Mouse (Mus musculus): ENCODE measurements around the gene Fgf22.

Fgf22 gene

DNA sequence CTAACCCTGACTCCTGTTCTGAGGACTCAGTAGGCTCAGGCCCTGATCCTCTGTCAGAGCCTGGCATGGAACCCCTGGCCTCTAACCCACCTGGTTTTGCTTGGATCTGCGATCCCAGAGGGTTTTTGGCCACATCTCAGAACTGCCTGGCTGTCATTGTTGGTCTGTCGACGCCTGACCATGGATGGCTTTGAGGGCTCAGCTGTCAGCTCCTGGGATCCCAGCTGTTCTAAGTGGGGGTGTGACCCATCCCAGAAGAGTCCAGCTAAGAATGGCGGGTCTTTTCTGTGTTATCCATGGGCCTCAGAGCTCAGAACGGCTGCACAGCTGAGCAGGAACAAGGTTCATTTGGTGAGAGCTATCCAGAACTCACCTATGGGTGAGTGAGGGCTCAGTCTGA lies 33.8 kb upstream of the Fgf22 start:
- no peak for DNase-seq (ENCODE audit: low read depth, low spot score)
- Histone ChIP-seq H3K27me3 (ENCODE audit: control insufficient read depth, insufficient read depth, low read length, poor library complexity, severe bottlenecking) (no peaks in the 10 kb centered on the region), H3K36me3 (ENCODE audit: control insufficient read depth, insufficient read depth, low read length, poor library complexity, severe bottlenecking) (no peaks in the 10 kb centered on the region)

DNA sequence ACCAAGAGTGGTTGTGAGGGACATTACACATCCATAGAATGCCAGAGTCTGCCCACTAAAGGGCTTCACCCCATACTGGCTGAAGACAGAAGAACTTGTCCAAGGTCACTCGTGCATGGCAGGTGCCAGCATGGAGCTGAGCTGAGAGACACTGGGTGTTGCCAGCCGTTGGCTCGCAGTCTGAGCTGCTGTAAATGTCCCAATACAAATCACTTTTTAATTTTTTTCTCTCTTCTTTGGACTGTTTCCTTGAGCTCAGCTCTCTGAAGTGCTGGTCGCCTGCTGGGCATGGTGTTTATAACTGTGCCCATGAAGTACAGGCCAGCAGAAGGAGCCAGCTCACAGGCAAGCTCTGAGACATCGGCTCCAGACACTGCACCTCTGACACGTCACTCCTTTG lies 31.8 kb upstream of the Fgf22 start:
- no peak for DNase-seq (ENCODE audit: low read depth, low spot score)
- Histone ChIP-seq H3K27me3 (ENCODE audit: control insufficient read depth, insufficient read depth, low read length, poor library complexity, severe bottlenecking) (no peaks in the 10 kb centered on the region), H3K36me3 (ENCODE audit: control insufficient read depth, insufficient read depth, low read length, poor library complexity, severe bottlenecking) (no peaks in the 10 kb centered on the region)

DNA sequence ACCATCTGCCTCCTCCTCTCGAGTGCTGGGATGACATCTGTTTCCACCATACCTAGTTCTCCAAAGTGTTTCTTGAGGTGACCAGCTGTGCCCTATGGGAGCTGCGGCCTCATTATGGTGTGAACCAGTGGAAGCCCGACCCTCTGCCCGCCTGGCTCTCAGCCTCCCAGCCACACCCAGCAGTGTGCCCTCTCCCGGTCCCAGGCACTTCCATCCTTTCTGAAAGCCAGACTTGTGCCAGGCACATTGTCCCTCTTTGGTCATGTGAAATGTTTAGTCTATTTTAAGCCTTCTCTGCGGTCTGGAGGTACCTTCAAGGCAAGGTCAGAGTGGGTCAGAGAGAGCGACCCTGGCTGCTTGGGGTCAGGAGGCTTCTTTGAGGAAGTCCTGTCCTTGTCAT lies 31.2 kb upstream of the Fgf22 start:
- no peak for DNase-seq (ENCODE audit: low read depth, low spot score)
- Histone ChIP-seq H3K27me3 (ENCODE audit: control insufficient read depth, insufficient read depth, low read length, poor library complexity, severe bottlenecking) (no peaks in the 10 kb centered on the region), H3K36me3 (ENCODE audit: control insufficient read depth, insufficient read depth, low read length, poor library complexity, severe bottlenecking) (no peaks in the 10 kb centered on the region)

DNA sequence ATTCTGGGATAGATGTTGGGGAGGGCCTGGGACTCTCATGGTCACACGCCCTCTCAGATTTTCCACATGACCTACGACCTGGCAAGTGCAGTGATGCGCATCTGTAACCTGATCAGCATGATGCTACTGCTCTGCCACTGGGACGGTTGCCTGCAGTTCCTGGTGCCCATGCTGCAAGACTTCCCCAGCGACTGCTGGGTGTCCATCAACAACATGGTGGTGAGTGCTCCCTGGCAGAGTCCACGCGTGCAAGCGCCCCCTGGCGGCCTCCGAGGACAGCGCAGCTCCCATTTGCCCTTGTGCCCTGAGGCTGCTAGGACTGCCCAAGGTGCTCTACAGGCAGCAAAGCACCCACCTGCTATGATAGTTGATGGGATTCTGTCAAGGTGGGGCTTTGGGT lies 28.8 kb upstream of the Fgf22 start:
- peak; percentile 56 for DNase-seq (ENCODE audit: low read depth, low spot score)
- H3K36me3 ChIP-seq (ENCODE audit: control insufficient read depth, insufficient read depth, low read length, poor library complexity, severe bottlenecking) = no peaks in the 10 kb centered on the region

DNA sequence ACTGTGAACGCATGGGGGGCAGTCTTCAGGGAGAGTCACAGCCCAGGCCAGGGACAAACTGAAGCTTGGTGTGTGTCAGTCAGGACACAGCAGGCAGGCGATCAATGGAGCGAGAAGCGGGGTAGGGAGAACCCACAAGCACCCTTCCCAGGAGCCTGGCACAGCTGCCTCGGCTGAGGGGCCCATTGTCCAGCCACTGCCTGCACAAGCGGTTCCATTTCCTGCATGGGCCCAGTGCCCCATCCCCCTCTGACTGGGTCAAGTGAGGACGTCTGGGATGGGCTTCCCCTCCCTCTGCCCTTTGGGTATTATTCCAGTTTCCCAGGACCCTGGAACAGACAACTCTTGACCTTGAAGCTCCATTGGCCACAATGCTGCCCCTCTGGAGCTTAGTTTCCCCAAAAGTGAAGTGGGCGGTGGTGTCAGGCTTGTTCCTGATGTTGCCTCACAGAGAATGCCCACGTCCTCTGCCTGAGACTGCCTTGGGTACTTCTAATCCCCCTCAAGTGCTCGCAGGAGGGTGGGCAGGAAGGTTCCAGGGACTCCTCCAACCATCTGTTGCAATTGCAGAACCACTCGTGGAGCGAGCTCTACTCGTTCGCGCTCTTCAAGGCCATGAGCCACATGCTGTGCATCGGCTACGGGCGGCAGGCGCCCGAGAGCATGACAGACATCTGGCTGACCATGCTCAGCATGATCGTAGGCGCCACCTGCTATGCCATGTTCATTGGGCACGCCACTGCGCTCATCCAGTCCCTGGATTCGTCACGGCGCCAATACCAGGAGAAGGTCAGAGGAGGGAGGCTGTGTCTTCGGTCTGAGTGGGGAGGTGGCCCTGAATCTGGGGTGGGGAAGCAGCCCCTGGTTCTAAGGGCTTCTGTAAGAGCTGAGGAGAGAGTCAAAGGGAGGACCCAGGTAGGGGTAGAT lies 26.3 kb upstream of the Fgf22 start:
- Histone ChIP-seq H3K27me3 (ENCODE audit: control insufficient read depth, insufficient read depth, low read length, poor library complexity, severe bottlenecking) (no peaks in the 10 kb centered on the region), H3K36me3 (ENCODE audit: control insufficient read depth, insufficient read depth, low read length, poor library complexity, severe bottlenecking) (no peaks in the 10 kb centered on the region)
- no peak for DNase-seq (ENCODE audit: low read depth, low spot score)

More for the DNA sequence above, 28.8 kb upstream of the Fgf22 start:
- H3K27me3 ChIP-seq (ENCODE audit: control insufficient read depth, insufficient read depth, low read length, poor library complexity, severe bottlenecking) = no peaks in the 10 kb centered on the region

DNA sequence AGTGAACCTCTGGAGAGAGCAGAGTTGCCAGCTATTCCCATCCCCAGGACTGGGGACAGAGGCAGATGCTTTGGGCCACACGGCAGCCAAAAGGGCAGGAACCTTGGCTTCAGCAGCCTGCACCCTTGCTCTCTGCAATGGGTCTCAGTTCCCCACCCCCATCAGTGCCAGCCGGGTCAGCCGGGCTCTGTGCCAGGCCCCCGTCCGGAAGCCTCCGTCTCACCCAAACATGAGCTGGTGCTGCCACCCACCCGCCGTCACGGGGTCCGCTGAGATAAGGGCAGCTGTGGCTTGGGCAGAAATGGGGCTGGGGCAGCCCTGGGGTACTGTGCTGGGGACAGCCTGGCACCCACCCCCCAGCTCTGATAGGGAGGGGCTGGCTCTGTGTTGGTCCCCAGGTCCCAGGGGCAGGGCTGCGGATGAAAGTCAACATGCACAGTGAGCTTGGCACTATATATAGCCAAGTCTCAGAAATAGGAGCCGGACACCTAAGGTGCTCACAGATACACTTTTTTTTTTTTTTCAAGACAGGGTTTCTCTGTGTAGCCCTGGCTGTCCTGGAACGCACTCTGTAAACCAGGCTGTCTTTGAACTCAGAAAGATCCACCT lies 25.4 kb upstream of the Fgf22 start:
- Histone ChIP-seq H3K27me3 (ENCODE audit: control insufficient read depth, insufficient read depth, low read length, poor library complexity, severe bottlenecking) (no peaks in the 10 kb centered on the region), H3K36me3 (ENCODE audit: control insufficient read depth, insufficient read depth, low read length, poor library complexity, severe bottlenecking) (no peaks in the 10 kb centered on the region)
- DNase-seq (ENCODE audit: low read depth, low spot score) = no peak

DNA sequence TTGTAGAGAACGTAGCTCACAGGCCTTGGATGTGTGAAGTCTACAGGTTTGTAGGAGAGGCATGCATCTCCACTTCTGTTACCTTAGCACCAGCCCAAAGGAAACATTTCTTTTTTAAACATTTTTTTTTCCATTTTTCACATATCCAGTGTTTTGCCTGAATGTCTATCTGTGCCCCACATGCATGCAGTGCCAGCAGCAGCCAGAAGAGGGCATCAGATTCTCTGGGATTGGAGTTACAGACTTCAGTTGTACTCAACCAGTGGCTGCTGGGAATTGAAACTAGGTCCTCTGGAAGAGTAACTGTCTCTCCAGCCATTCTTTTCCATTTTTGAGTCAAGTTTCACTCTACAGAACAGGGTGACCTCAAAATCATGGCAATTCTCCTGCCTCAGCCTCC lies 22.4 kb upstream of the Fgf22 start:
- H3K27me3 ChIP-seq (ENCODE audit: control insufficient read depth, insufficient read depth, low read length, poor library complexity, severe bottlenecking) = no peaks in the 10 kb centered on the region
- DNase-seq (ENCODE audit: low read depth, low spot score) = peak; percentile 57
- H3K36me3 ChIP-seq (ENCODE audit: control insufficient read depth, insufficient read depth, low read length, poor library complexity, severe bottlenecking) = peaks cover 16% of the 10 kb centered on the region

DNA sequence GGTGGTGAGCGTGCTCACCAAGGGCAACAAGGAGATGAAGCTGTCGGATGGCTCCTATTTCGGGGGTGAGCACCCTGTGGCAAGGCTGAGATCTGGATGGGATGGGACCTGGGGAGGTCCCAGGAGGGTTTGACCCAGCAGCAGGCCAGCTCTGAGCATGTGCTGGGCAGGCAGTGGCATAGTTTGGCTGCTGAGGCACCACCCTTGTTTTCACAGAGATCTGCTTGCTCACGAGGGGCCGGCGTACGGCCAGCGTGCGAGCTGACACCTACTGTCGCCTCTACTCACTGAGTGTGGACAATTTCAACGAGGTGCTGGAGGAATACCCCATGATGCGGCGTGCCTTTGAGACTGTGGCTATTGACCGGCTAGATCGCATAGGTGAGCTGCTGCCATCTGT lies 21.0 kb upstream of the Fgf22 start:
- Histone ChIP-seq H3K36me3 (ENCODE audit: control insufficient read depth, insufficient read depth, low read length, poor library complexity, severe bottlenecking) (peaks cover 19% of the 10 kb centered on the region), H3K27me3 (ENCODE audit: control insufficient read depth, insufficient read depth, low read length, poor library complexity, severe bottlenecking) (no peaks in the 10 kb centered on the region)
- DNase-seq (ENCODE audit: low read depth, low spot score) = no peak

DNA sequence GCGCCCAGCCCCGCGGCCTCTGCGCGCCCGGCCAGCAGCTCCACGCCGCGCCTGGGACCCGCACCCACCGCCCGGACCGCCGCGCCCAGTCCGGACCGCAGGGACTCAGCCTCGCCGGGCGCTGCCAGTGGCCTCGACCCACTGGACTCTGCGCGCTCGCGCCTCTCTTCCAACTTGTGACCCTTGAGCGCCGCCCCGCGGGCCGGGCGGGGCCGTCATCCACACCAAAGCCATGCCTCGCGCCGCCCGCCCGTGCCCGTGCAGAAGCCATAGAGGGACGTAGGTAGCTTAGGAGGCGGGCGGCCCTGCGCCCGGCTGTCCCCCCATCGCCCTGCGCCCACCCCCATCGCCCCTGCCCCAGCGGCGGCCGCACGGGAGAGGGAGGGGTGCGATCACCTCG lies 19.5 kb upstream of the Fgf22 start:
- DNase-seq (ENCODE audit: low read depth, low spot score) = no peak
- Histone ChIP-seq H3K27me3 (ENCODE audit: control insufficient read depth, insufficient read depth, low read length, poor library complexity, severe bottlenecking) (no peaks in the 10 kb centered on the region), H3K36me3 (ENCODE audit: control insufficient read depth, insufficient read depth, low read length, poor library complexity, severe bottlenecking) (peaks cover 22% of the 10 kb centered on the region)

DNA sequence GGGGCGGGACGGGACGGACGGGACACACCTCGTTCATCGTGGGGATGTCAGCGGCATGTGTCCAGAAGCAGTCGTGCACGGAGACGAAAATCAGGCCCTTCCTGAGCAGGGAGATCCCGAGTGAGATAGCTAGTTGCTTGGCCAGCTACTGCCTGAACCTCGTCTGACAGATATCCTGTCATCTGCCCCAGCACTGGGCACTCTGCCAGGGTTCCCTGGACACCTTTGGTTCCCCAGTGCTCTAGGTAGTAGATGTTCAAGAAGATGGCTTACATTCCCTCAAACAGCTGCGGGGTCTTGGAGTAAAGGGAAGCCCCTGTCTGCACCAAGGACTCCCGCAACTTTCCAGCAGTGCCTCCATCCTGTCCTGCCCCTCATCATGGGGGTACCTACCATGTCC lies 18.2 kb upstream of the Fgf22 start:
- H3K27me3 ChIP-seq (ENCODE audit: control insufficient read depth, insufficient read depth, low read length, poor library complexity, severe bottlenecking) = no peaks in the 10 kb centered on the region
- DNase-seq (ENCODE audit: low read depth, low spot score) = no peak
- peaks cover 26% of the 10 kb centered on the region for H3K36me3 ChIP-seq (ENCODE audit: control insufficient read depth, insufficient read depth, low read length, poor library complexity, severe bottlenecking)

DNA sequence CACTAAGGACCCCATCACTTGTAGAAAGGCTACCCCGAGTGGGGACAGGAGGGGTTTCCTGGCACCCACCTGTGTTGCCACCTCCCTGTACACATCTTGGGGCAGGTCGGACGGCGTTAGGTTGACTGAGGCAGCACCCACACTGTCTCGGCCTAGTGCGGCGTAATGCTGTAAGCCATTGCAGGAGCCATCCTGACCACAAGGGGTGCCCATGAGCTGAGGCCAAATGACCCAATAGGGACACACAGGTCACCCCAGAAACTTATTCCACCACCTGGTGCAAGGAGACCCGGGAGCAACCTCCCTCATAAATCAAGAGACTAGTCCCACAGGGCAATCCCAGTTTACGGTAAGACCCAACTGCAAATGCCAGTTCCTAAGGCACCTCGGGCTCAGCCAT lies 16.6 kb upstream of the Fgf22 start:
- peak; percentile 38 for DNase-seq (ENCODE audit: low read depth, low spot score)
- peaks cover 29% of the 10 kb centered on the region for H3K36me3 ChIP-seq (ENCODE audit: control insufficient read depth, insufficient read depth, low read length, poor library complexity, severe bottlenecking)
- no peaks in the 10 kb centered on the region for H3K27me3 ChIP-seq (ENCODE audit: control insufficient read depth, insufficient read depth, low read length, poor library complexity, severe bottlenecking)

DNA sequence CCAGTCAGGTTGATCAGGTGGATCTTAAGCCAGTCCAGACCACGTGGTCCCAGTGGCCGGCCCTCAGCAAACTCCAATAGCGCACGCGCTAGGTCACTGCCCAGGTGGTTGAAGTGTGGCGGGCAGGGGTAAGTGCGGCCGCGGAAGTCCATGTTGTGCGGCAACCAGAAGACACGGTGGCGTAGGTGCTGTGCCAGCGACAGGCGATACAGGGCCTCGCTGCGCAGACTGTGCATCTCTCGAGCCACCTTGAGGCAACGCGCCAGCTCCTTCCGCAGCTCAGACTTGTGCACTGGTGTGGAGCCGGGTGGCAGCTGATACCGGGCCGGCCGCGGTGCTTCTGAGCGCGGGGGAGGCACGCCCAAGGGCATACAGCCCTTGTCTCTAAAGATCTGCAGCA lies 15.6 kb upstream of the Fgf22 start:
- H3K36me3 ChIP-seq (ENCODE audit: control insufficient read depth, insufficient read depth, low read length, poor library complexity, severe bottlenecking) = peaks cover 29% of the 10 kb centered on the region
- H3K27me3 ChIP-seq (ENCODE audit: control insufficient read depth, insufficient read depth, low read length, poor library complexity, severe bottlenecking) = no peaks in the 10 kb centered on the region
- no peak for DNase-seq (ENCODE audit: low read depth, low spot score)

DNA sequence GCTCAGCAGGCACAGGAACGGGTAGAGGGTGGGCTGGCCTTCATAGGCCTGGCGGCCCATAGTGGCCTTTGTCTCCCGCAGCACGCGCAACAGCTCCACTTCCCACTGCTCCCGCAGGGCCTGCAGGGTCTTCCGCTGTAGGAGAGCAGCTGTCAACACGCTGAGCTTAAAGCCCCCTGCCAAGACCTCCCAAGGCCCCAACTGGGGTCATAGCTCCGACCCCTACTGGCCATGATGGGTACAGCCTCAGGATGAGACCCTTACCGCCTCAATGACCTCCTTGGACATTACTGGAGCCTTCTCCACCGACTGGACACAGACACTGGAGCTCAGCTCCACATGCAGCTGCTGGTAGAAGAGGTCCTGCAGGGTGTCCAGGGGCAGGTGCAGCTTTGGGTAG lies 14.0 kb upstream of the Fgf22 start:
- Histone ChIP-seq H3K27me3 (ENCODE audit: control insufficient read depth, insufficient read depth, low read length, poor library complexity, severe bottlenecking) (no peaks in the 10 kb centered on the region), H3K36me3 (ENCODE audit: control insufficient read depth, insufficient read depth, low read length, poor library complexity, severe bottlenecking) (peaks cover 23% of the 10 kb centered on the region)
- no peak for DNase-seq (ENCODE audit: low read depth, low spot score)

DNA sequence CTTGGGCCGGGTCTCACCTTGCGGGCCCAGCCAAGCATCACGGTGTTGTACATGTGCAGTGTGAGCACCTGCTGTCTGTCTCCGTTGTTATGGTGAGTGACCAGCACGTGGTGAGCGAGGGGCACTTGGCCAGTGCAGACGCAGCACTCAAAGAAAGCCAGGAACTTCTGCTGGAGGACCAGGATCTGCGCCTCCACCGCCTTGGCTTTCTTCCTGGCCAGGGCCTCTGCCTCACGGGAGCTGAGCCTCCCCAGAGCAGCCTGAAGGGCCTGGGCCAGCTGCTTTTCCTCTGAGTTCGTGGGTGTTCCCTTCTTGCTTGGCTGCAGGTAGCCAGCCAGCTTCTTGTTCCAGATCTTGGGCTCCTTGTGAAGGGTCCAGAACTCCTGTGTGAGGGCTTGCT lies 11.7 kb upstream of the Fgf22 start:
- no peak for DNase-seq (ENCODE audit: low read depth, low spot score)
- Histone ChIP-seq H3K36me3 (ENCODE audit: control insufficient read depth, insufficient read depth, low read length, poor library complexity, severe bottlenecking) (peaks cover 12% of the 10 kb centered on the region), H3K27me3 (ENCODE audit: control insufficient read depth, insufficient read depth, low read length, poor library complexity, severe bottlenecking) (no peaks in the 10 kb centered on the region)

DNA sequence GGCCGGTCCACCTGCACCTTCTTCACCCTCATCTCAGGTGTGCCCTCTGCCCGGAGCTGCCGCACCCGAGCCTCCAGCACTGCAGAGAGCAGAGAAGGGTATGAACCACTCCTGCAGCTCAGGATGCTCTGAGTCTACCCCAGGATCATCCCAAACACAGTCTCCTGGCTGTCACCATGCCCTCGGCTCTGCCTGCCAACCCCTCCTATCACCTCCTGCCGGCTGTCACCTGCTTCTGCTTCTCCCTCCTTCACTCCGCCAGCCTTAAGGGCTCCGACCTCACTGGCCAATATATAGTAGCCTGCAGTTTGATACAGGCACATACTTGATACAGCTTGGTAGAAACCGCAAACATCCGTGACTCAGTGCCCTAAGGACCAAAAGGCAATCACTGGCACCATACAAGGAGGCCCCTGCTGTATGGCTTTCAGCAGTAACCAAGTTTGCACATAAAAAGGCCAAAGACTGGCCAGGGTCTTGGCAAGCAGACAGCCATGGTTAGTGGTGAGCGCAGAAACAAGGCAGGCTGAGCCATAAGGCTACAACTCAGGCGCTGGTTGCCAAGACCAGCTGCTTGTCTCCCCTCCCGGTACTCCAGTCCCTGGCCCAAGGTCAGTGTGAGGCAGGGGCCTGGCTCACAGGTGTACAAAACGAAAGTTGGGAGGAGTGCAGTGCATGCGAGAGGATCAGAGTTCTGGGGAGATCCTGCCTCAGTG lies 11.1 kb upstream of the Fgf22 start:
- no peak for DNase-seq (ENCODE audit: low read depth, low spot score)
- no peaks in the 10 kb centered on the region for H3K27me3 ChIP-seq (ENCODE audit: control insufficient read depth, insufficient read depth, low read length, poor library complexity, severe bottlenecking)
- H3K36me3 ChIP-seq (ENCODE audit: control insufficient read depth, insufficient read depth, low read length, poor library complexity, severe bottlenecking) = peaks cover 10% of the 10 kb centered on the region

All from splenic B cell, adult 2 months (primary cell).